Mouse (Mus musculus) kidney, embryonic 16.5 days (tissue): Measurements from ENCODE around the gene Izumo4. TPM values are rescaled to one million over a fixed set of nuclear protein-coding genes. Genes with fewer than 3 reads are reported as not detected.

Source experiments
- ATAC-seq: fragments of 200-750 bp; cut with Nextera tagmentation; 2 replicates; pipeline ENCODE4 v1.8.0; 2017; ENCODE audit warnings: moderate TSS enrichment; ENCODE audit not compliant: low FRiP score, low TSS enrichment
- H3K27ac ChIP-seq: fragments of 300-500 bp; sonication (generic); 2 replicates; pipeline ENCODE4 v1.5.1; 2014; ENCODE audit warnings: low read length
- H3K27me3 ChIP-seq: fragments of 300-500 bp; sonication (generic); 2 replicates; pipeline ENCODE4 v1.6.1; 2014; ENCODE audit warnings: low read length, control low read depth, mixed read lengths; ENCODE audit not compliant: insufficient read depth
- H3K36me3 ChIP-seq: fragments of 300-500 bp; sonication (generic); 2 replicates; pipeline ENCODE4 v1.6.1; 2014; ENCODE audit warnings: low read length, control low read depth, mixed read lengths; ENCODE audit not compliant: insufficient read depth
- H3K4me1 ChIP-seq: fragments of 300-500 bp; sonication (generic); 2 replicates; pipeline ENCODE4 v1.6.1; 2014; ENCODE audit warnings: low read length, control low read depth, mixed read lengths; ENCODE audit not compliant: insufficient read depth
- H3K4me2 ChIP-seq: fragments of 300-500 bp; sonication (generic); replicated peaks from 2 replicates; pipeline ENCODE4 v1.6.1; 2014; ENCODE audit warnings: low read depth, low read length
- H3K4me3 ChIP-seq: fragments of 300-500 bp; sonication (generic); 2 replicates; pipeline ENCODE4 v1.5.1; 2014; ENCODE audit warnings: mild to moderate bottlenecking, low read length
- H3K9ac ChIP-seq: fragments of 300-500 bp; sonication (generic); replicated peaks from 2 replicates; pipeline ENCODE4 v1.6.1; 2014; ENCODE audit warnings: low read length
- H3K9me3 ChIP-seq: fragments of 300-500 bp; sonication (generic); 2 replicates; pipeline ENCODE4 v1.6.1; 2016; ENCODE audit warnings: low read length, control low read depth
- WGBS: fragments of 180-500 bp; shearing (Covaris S2); extraction: QIAGEN DNeasy Blood & Tissue Kit; methylation state at CpG from one replicate; pipeline ENCODE4 v1.1.7; 2014; 5-methylcytosine and 5-hydroxymethylcytosine counted together
- polyA plus RNA-seq: library from polyadenylated mRNA; unstranded; fragments of >200 nt; fragmentation: Nextera tagmentation; extraction: Ambion mirVana; gene quantifications from 2 replicates; pipeline ENCODE4 v1.2.1, GENCODE M21; 2015

The Izumo4 gene
- polyA plus RNA-seq, 1 experiment from 2014 or later, result 23.8 TPM

DNA sequence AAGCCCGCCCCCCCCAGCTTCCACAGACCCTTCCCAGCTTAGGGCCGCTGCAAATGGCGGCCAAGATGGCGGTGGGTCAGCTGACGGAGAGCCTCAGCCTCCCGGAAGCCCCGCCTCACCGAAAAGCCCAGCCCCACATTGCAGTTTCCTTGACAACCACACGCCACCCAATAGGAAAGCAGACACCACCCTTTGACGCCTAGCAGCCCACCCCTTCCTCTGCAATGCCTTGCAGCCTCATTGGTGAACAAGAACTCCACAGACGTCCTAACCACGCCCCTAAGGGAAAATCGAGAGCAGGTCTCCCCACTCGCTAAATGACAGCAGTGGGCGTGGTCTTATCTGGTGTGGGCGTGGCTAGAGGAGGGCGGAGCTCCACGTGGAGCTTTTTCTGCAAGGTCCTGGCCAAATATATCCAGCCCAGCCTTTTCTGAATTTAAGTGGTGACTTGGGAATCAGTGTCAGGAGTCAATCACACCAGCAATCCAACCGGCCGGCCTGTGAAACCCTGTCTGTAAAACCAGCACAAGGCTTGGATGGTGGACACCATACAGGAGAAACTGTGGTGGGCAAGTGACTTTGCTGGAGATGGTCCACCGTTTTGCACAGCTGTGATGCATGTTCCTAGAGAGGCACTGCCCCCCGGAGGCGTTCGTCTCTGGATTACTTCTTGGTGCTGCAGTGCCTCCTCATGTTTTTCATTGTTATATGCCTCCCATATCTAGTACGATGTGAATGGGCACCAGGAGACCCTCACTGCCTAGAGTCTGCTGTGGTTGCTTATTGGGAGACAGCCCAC, 40.4 kb downstream of the Izumo4 start, which contains the start of gene Ap3d1:
Ap3d1 (minus strand) TSS at position 85 of the 799 bp plus-strand sequence.
- Histone ChIP-seq H3K27me3 (no peaks in the 10 kb centered on the region), H3K4me3 (peak within 1 kb of the TSS; percentile 100), H3K36me3 (no peaks in the 10 kb centered on the region), H3K4me1 (peaks cover 25% of the 10 kb centered on the region), H3K9ac (peak within 1 kb of the TSS; percentile 97), H3K4me2 (peak within 1 kb of the TSS; percentile 95), H3K27ac (peak within 1 kb of the TSS; percentile 76), H3K9me3 (no peaks in the 10 kb centered on the region)
- ATAC-seq, result peak; percentile 99
- 3% methylated on average over 25 of the region's 25 CpGs for WGBS

DNA sequence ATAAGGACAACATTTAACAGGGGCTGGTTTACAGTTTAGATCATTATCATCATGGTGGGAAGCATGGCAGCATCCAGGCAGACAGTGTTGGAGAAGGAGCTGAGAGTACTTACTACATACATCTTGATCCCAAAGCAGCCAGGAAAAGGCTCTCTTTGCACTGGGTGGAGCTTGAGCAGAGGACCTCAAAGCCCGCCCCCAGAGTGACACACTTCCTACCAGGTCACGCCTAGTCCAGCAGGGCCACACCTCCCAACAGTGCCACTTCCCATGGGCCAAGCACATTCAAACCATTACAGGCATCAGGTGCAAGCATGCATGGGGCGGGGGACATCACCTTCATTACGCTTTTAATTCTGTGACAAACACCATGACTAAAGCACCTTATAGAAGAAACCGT, 42.3 kb downstream of the Izumo4 start:
- H3K36me3 ChIP-seq, result no peaks in the 10 kb centered on the region
- no peak overlapping the region for H3K9ac ChIP-seq
- no peak for ATAC-seq
- WGBS, result 41% methylated on average over 5 of the region's 5 CpGs
- H3K9me3 ChIP-seq, result no peaks in the 10 kb centered on the region
- H3K4me2 ChIP-seq, result no peak overlapping the region
- no peak overlapping the region for H3K27ac ChIP-seq
- peaks cover 25% of the 10 kb centered on the region for H3K4me1 ChIP-seq
- no peak overlapping the region for H3K4me3 ChIP-seq
- H3K27me3 ChIP-seq, result no peaks in the 10 kb centered on the region

DNA sequence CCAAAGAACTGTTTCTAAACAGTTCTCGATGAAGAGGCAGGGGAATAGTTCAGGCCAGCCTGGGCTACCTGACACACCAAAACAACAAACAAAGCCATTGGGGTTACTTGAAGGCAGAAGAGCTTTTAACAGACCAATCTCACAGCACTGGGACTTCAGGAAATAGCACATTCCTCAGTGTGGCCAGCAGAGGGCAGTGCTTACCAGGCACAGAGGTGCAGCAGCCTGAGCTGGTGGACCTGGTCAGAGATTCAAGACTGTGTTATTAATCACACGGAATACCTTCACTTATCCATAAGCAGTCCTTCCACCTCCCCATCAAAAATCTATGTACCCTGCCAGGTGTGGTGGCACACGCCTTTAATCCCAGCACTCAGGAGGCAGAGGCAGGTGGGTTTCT, 45.4 kb downstream of the Izumo4 start:
- Histone ChIP-seq H3K36me3 (no peaks in the 10 kb centered on the region), H3K9ac (no peak overlapping the region), H3K27ac (no peak overlapping the region), H3K4me1 (peaks cover 22% of the 10 kb centered on the region), H3K4me2 (no peak overlapping the region), H3K9me3 (no peaks in the 10 kb centered on the region), H3K4me3 (no peak overlapping the region), H3K27me3 (no peaks in the 10 kb centered on the region)
- ATAC-seq, result no peak; the same call in 1 of the 2 replicates
- 19% methylated on average over 3 of the region's 3 CpGs for WGBS

DNA sequence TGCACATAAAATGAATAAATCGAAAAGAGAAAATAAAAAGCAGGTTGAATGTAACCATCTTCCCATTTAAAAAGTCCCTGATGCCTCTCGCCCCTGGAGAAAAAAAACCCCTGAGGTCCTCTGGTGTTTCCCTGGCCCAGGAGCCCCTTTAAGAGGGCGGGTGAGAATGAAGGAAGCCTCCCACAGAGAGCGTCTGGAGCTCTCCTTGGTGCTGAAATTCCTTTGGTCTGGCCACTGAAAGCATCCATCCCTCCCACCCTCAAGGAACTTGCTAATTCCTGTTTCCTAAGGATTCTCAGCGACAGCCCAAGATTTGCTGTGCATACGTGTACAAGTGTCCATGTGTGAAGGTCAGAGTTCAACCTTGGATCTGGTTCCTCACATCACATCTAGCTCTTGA, 46.6 kb downstream of the Izumo4 start:
- Histone ChIP-seq H3K4me1 (peaks cover 21% of the 10 kb centered on the region), H3K9me3 (no peaks in the 10 kb centered on the region), H3K9ac (no peak overlapping the region), H3K27me3 (no peaks in the 10 kb centered on the region), H3K4me3 (no peak overlapping the region), H3K36me3 (no peaks in the 10 kb centered on the region), H3K27ac (no peak overlapping the region), H3K4me2 (no peak overlapping the region)
- ATAC-seq, result no peak
- 9% methylated on average over 6 of the region's 6 CpGs for WGBS

DNA sequence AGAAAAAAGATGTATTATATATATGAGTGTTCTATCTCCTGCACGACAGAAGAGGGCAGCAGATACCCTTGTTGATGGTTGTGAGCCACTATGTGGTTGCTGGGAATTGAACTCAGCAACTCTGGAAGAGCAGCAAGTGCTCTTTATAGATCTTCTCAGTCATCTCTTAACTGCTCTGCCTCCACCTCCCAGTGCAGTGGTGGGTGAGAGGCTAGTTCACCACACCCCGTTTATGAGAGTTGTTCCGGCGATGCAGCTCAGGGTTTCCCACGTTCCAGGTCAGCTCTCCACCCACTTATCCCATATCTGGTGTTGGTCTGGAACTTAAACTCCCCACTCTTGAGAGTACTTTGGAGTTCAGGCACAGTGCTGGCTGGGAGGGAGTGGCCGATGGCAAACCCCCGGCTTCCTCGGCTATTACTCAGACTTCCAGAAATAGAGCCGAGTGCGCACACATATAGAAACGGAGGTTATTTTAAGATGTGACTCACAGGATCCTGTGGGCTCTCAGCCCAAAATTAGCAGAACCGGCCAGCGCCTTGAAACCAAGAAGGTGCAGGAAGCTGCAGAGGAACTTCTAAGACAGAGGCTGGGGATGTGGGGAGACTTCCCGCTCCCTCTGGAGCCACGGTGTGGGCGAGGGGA, 49.3 kb downstream of the Izumo4 start:
- WGBS, result 5% methylated on average over 16 of the region's 16 CpGs
- H3K4me1 ChIP-seq, result peaks cover 21% of the 10 kb centered on the region
- no peaks in the 10 kb centered on the region for H3K36me3 ChIP-seq
- H3K27me3 ChIP-seq, result no peaks in the 10 kb centered on the region
- no peaks in the 10 kb centered on the region for H3K9me3 ChIP-seq
- peak overlapping the region; percentile 41 for H3K4me3 ChIP-seq
- H3K27ac ChIP-seq, result peak overlapping the region; percentile 88
- peak; percentile 24; the same call in 1 of the 2 replicates for ATAC-seq
- peak overlapping the region; percentile 59 for H3K4me2 ChIP-seq
- peak overlapping the region; percentile 46 for H3K9ac ChIP-seq

DNA sequence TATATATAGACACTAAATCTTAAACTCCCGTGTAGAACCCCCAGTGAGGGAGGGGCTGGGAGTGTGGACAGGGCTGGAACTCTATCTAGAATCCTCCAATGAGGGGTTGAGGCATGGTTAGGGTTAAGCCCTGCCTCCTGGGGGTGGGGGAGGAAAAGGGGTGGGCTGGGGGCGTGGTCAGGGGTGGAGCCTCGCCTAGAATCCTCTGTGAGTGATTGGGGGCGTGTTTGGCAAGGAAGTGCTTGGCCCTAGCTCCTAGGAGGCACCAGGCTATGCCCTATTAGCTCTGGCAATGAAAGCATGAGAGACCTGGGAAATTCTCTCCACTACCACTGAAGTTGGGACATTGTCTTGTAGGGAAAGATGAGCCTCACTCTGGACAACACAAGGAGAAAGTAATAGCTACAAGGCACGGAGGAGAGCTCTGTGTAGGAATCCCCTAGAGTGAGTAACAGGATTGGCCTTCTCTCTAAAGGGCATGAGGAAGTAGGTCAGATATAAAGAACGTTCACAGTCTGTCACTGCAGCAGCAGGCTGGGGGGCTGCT, 50.2 kb downstream of the Izumo4 start:
- peak overlapping the region; percentile 41 for H3K4me3 ChIP-seq
- peak overlapping the region; percentile 46 for H3K9ac ChIP-seq
- WGBS, result 4% methylated on average over 6 of the region's 6 CpGs
- H3K27me3 ChIP-seq, result no peaks in the 10 kb centered on the region
- peak; percentile 74 for ATAC-seq
- H3K4me2 ChIP-seq, result peak overlapping the region; percentile 59
- H3K27ac ChIP-seq, result peak overlapping the region; percentile 88
- H3K4me1 ChIP-seq, result peaks cover 30% of the 10 kb centered on the region
- no peaks in the 10 kb centered on the region for H3K9me3 ChIP-seq
- no peaks in the 10 kb centered on the region for H3K36me3 ChIP-seq

DNA sequence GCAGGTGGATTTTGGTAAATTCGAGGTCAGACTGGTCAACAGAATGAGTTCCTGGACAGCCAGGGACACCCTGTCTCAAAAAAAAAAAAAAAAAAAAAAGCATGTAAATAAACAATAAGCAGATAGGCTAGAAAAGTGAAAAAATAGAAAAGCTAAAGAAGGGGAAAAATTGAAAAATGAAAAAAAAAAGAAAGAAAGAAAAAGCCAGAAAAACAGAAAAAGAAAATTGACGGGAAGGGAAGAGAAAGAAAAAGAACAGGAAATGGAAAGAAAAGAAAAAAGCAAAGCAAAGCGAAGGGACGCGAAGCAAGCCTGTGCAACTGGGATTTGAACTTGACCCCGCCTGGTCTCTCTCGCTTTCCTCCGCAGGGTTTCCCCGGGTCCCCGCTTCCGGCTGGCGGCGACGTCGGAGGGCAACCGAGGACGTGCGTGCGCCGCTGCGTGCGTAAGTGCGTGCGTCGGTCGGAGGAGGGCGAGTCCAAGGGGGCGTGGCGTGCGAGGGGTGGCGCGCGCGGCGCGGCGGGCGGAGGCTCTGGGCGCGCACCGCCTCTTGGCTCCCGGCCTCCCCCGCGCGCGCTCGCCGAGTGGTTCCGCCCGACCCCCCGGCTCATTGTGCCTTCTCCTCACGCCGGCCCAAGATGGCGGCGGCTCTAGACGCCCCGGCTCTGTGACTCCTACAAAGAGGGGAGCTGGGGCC, 52.8 kb downstream of the Izumo4 start, which contains the start of gene Dot1l:
Dot1l (plus strand) TSS at position 613 of the 697 bp plus-strand sequence.
- Histone ChIP-seq H3K4me2 (peak within 1 kb of the TSS; percentile 92), H3K4me3 (peak within 1 kb of the TSS; percentile 93), H3K27me3 (no peaks in the 10 kb centered on the region), H3K4me1 (peaks cover 38% of the 10 kb centered on the region), H3K9ac (peak within 1 kb of the TSS; percentile 91), H3K9me3 (no peaks in the 10 kb centered on the region), H3K36me3 (no peaks in the 10 kb centered on the region), H3K27ac (peak within 1 kb of the TSS; percentile 87)
- peak; percentile 91 for ATAC-seq
- 1% methylated on average over 36 of the region's 57 CpGs for WGBS

Other genes starting within 250 kb of the Izumo4 start
- gene Onecut3, start 207.3 kb upstream of the Izumo4 start, polyA plus RNA-seq, result not detected in 2 replicates
- 0.32 and 0.34 TPM in 2 replicates for gene Atp8b3, start 163.1 kb upstream of the Izumo4 start, polyA plus RNA-seq
- 27.2 and 29.8 TPM in 2 replicates for gene Rexo1, start 140.6 kb upstream of the Izumo4 start, polyA plus RNA-seq
- 10.4 and 11.6 TPM in 2 replicates for gene Klf16, start 124.9 kb upstream of the Izumo4 start, polyA plus RNA-seq
- gene Abhd17a, start 111.8 kb upstream of the Izumo4 start, polyA plus RNA-seq, result 86.5 and 89.2 TPM in 2 replicates
- 113 and 117 TPM in 2 replicates for gene Scamp4, start 99.3 kb upstream of the Izumo4 start, polyA plus RNA-seq
- gene Adat3, start 99.3 kb upstream of the Izumo4 start, polyA plus RNA-seq, result 8.7 and 10.4 TPM in 2 replicates
- gene Gm49322, start 96.2 kb upstream of the Izumo4 start, polyA plus RNA-seq, result 4.2 and 4.8 TPM in 2 replicates
- gene Csnk1g2, start 79.3 kb upstream of the Izumo4 start, polyA plus RNA-seq, result 30.8 and 93.6 TPM in 2 replicates
- 21.0 and 74.8 TPM in 2 replicates for gene Btbd2, start 45.1 kb upstream of the Izumo4 start, polyA plus RNA-seq
- gene Mknk2, start 24.1 kb upstream of the Izumo4 start, polyA plus RNA-seq, result 71.1 and 108 TPM in 2 replicates
- gene Mob3a, start 207 bp upstream of the Izumo4 start, polyA plus RNA-seq, result 43.1 and 43.2 TPM in 2 replicates
- gene Ap3d1, start 40.1 kb downstream of the Izumo4 start, polyA plus RNA-seq, result 67.7 and 68.8 TPM in 2 replicates
- 17.3 and 20.7 TPM in 2 replicates for gene Dot1l, start 53.0 kb downstream of the Izumo4 start, polyA plus RNA-seq
- 71.2 and 87.3 TPM in 2 replicates for gene Sf3a2, start 96.0 kb downstream of the Izumo4 start, polyA plus RNA-seq
- gene Plekhj1, start 96.4 kb downstream of the Izumo4 start, polyA plus RNA-seq, result 123 and 129 TPM in 2 replicates
- 0.70 TPM in 1 of 2 replicates, not detected in the other for gene Amh, start 103.1 kb downstream of the Izumo4 start, polyA plus RNA-seq
- 4.5 and 4.6 TPM in 2 replicates for gene Jsrp1, start 111.3 kb downstream of the Izumo4 start, polyA plus RNA-seq
- 1,744 and 2,086 TPM in 2 replicates for gene Oaz1, start 124.5 kb downstream of the Izumo4 start, polyA plus RNA-seq
- gene Lingo3, start 141.9 kb downstream of the Izumo4 start, polyA plus RNA-seq, result 0.66 and 0.71 TPM in 2 replicates
- 248 and 262 TPM in 2 replicates for gene Lsm7, start 153.0 kb downstream of the Izumo4 start, polyA plus RNA-seq
- 52.6 and 54.0 TPM in 2 replicates for gene Sppl2b, start 153.1 kb downstream of the Izumo4 start, polyA plus RNA-seq
- gene Tmprss9, start 169.7 kb downstream of the Izumo4 start, polyA plus RNA-seq, result 0.08 TPM in 1 of 2 replicates, not detected in the other
- gene Timm13, start 198.8 kb downstream of the Izumo4 start, polyA plus RNA-seq, result 361 and 376 TPM in 2 replicates
- gene Lmnb2, start 216.1 kb downstream of the Izumo4 start, polyA plus RNA-seq, result 61.8 and 62.4 TPM in 2 replicates
- 22.3 and 24.1 TPM in 2 replicates for gene Gadd45b, start 227.9 kb downstream of the Izumo4 start, polyA plus RNA-seq